Mouse (Mus musculus) erythroblast, embryonic 14.5 days (primary cell): Measurements from ENCODE around the gene Gpalpp1. TPM values are rescaled to one million over a fixed set of nuclear protein-coding genes. Genes with fewer than 3 reads are reported as not detected.

ENCODE experiments used
- H3K27me3 ChIP-seq: 2 replicates; pipeline ENCODE4 v1.6.1; 2012; ENCODE audit warnings: inconsistent platforms; ENCODE audit not compliant: control insufficient read depth
- H3K36me3 ChIP-seq: 2 replicates; pipeline ENCODE4 v1.6.1; 2012; ENCODE audit warnings: mild to moderate bottlenecking, inconsistent platforms; ENCODE audit not compliant: control insufficient read depth
- H3K4me1 ChIP-seq: 2 replicates; pipeline ENCODE4 v1.6.1; 2012; ENCODE audit warnings: inconsistent platforms; ENCODE audit not compliant: control insufficient read depth
- H3K4me3 ChIP-seq: replicated peaks from 2 replicates; pipeline ENCODE3; 2012; ENCODE audit warnings: moderate library complexity, mild to moderate bottlenecking, inconsistent platforms
- H3K9me3 ChIP-seq: 2 replicates; pipeline ENCODE4 v1.6.1; 2012; ENCODE audit warnings: low read length, inconsistent platforms, mixed read lengths; ENCODE audit not compliant: control insufficient read depth
- GATA1 ChIP-seq: IDR thresholded peaks from 2 replicates; pipeline ENCODE4 v1.6.1; 2012; ENCODE audit warnings: low read length, inconsistent platforms, mixed read lengths
- TAL1 ChIP-seq: IDR thresholded peaks from 3 replicates; pipeline ENCODE4 v1.6.1; 2012; ENCODE audit warnings: low read length, inconsistent platforms, mixed read lengths
- polyA plus RNA-seq: library from polyadenylated mRNA; stranded (reverse); fragments of >175 nt; gene quantifications from 2 replicates; pipeline ENCODE4 v1.2.3, GENCODE M21; 2012

The Gpalpp1 gene
- polyA plus RNA-seq, 1 experiment: 0.14 TPM

GRCm38 (mm10) chr14:76121901-76122662 lies 11.5 kb upstream of the Gpalpp1 start:
- H3K9me3 ChIP-seq: no peaks in the 10 kb centered on the region
- TF ChIP-seq GATA1 (no peak), TAL1 (no peak)
- H3K36me3 ChIP-seq: peaks cover 87% of the 10 kb centered on the region
- H3K27me3 ChIP-seq: no peaks in the 10 kb centered on the region
- H3K4me1 ChIP-seq: no peaks in the 10 kb centered on the region
- no peak overlapping the region for H3K4me3 ChIP-seq

GRCm38 (mm10) chr14:76120472-76120871 lies 9.9 kb upstream of the Gpalpp1 start:
- H3K4me3 ChIP-seq: no peak overlapping the region
- H3K9me3 ChIP-seq: no peaks in the 10 kb centered on the region
- H3K36me3 ChIP-seq: peaks cover 86% of the 10 kb centered on the region
- TF ChIP-seq GATA1 (no peak), TAL1 (no peak)
- no peaks in the 10 kb centered on the region for H3K4me1 ChIP-seq
- no peaks in the 10 kb centered on the region for H3K27me3 ChIP-seq

- Histone ChIP-seq H3K4me1 (no peaks in the 10 kb centered on the region), H3K4me3 (no peak overlapping the region), H3K9me3 (no peaks in the 10 kb centered on the region), H3K36me3 (peaks cover 85% of the 10 kb centered on the region), H3K27me3 (no peaks in the 10 kb centered on the region)
- no peak for TF ChIP-seq TAL1
- TF ChIP-seq GATA1: no peak
Measured at GRCm38 (mm10) chr14:76118963-76119362, 8.4 kb upstream of the Gpalpp1 start.

- H3K36me3 ChIP-seq: peaks cover 60% of the 10 kb centered on the region
- H3K9me3 ChIP-seq: no peaks in the 10 kb centered on the region
- no peaks in the 10 kb centered on the region for H3K27me3 ChIP-seq
- H3K4me3 ChIP-seq: no peak overlapping the region
- TF ChIP-seq TAL1 (no peak), GATA1 (no peak)
- H3K4me1 ChIP-seq: peaks cover 11% of the 10 kb centered on the region
Measured at GRCm38 (mm10) chr14:76115744-76116143, 5.2 kb upstream of the Gpalpp1 start.

- TF ChIP-seq GATA1: no peak
- TF ChIP-seq TAL1: no peak
- peaks cover 76% of the 10 kb centered on the region for H3K36me3 ChIP-seq
Measured at GRCm38 (mm10) chr14:76099543-76099942, 11.0 kb downstream of the Gpalpp1 start.

GRCm38 (mm10) chr14:76097815-76098214 lies 12.7 kb downstream of the Gpalpp1 start:
- Histone ChIP-seq H3K27me3 (no peaks in the 10 kb centered on the region), H3K9me3 (no peaks in the 10 kb centered on the region), H3K36me3 (peaks cover 77% of the 10 kb centered on the region), H3K4me1 (no peaks in the 10 kb centered on the region), H3K4me3 (no peak overlapping the region)
- TF ChIP-seq TAL1 (no peak), GATA1 (no peak)

More at GRCm38 (mm10) chr14:76099543-76099942, 11.0 kb downstream of the Gpalpp1 start:
- Histone ChIP-seq H3K9me3 (no peaks in the 10 kb centered on the region), H3K4me3 (no peak overlapping the region), H3K4me1 (no peaks in the 10 kb centered on the region), H3K27me3 (no peaks in the 10 kb centered on the region)

GRCm38 (mm10) chr14:76097244-76097643 lies 13.3 kb downstream of the Gpalpp1 start:
- Histone ChIP-seq H3K27me3 (no peaks in the 10 kb centered on the region), H3K4me1 (no peaks in the 10 kb centered on the region), H3K9me3 (no peaks in the 10 kb centered on the region), H3K36me3 (peaks cover 81% of the 10 kb centered on the region), H3K4me3 (no peak overlapping the region)
- no peak for TF ChIP-seq GATA1
- no peak for TF ChIP-seq TAL1

- H3K4me1 ChIP-seq: peaks cover 4% of the 10 kb centered on the region
- no peaks in the 10 kb centered on the region for H3K9me3 ChIP-seq
- no peak for TF ChIP-seq GATA1
- no peak for TF ChIP-seq TAL1
- no peaks in the 10 kb centered on the region for H3K27me3 ChIP-seq
- H3K4me3 ChIP-seq: no peak overlapping the region
- peaks cover 7% of the 10 kb centered on the region for H3K36me3 ChIP-seq
Measured at GRCm38 (mm10) chr14:76084188-76084587, 26.4 kb downstream of the Gpalpp1 start.

- Histone ChIP-seq H3K27me3 (no peaks in the 10 kb centered on the region), H3K4me1 (peaks cover 4% of the 10 kb centered on the region), H3K4me3 (no peak overlapping the region), H3K36me3 (no peaks in the 10 kb centered on the region; the same call in 1 of the 2 replicates), H3K9me3 (no peaks in the 10 kb centered on the region)
- TF ChIP-seq GATA1: no peak
- no peak for TF ChIP-seq TAL1
Measured at GRCm38 (mm10) chr14:76082086-76082636, 28.4 kb downstream of the Gpalpp1 start.

- Histone ChIP-seq H3K4me1 (peaks cover 4% of the 10 kb centered on the region), H3K27me3 (no peaks in the 10 kb centered on the region), H3K4me3 (no peak overlapping the region), H3K36me3 (no peaks in the 10 kb centered on the region), H3K9me3 (no peaks in the 10 kb centered on the region)
- TF ChIP-seq GATA1 (no peak), TAL1 (no peak)
Measured at GRCm38 (mm10) chr14:76081451-76081850, 29.1 kb downstream of the Gpalpp1 start.
